Mouse (Mus musculus) kidney, postnatal 0 days (tissue): Measurements from ENCODE around the gene Dlg3. TPM values are rescaled to one million over a fixed set of nuclear protein-coding genes. Genes with fewer than 3 reads are reported as not detected.

Experiments used
- ATAC-seq: fragments of 200-750 bp; cut with Nextera tagmentation; replicated peaks from 2 replicates; pipeline ENCODE4 v1.8.0; 2017; ENCODE audit warnings: low read depth, moderate number of reproducible peaks, moderate TSS enrichment, moderate library complexity; ENCODE audit not compliant: low FRiP score
- DNase-seq: peaks from one replicate; pipeline ENCODE4 v3.0.0-alpha.2; 2016; ENCODE audit warnings: low spot score
- H3K27ac ChIP-seq: fragments of 300-500 bp; sonication (generic); 2 replicates; pipeline ENCODE4 v1.5.1; 2014; ENCODE audit warnings: mild to moderate bottlenecking
- H3K27me3 ChIP-seq: fragments of 300-500 bp; sonication (generic); 2 replicates; pipeline ENCODE4 v1.6.1; 2014; ENCODE audit warnings: low read length, mixed read lengths; ENCODE audit not compliant: insufficient read depth
- H3K36me3 ChIP-seq: fragments of 300-500 bp; sonication (generic); 2 replicates; pipeline ENCODE4 v1.6.1; 2014; ENCODE audit warnings: low read length, mixed read lengths; ENCODE audit not compliant: insufficient read depth
- H3K4me1 ChIP-seq: fragments of 300-500 bp; sonication (generic); replicated peaks from 2 replicates; pipeline ENCODE4 v1.6.1; 2014; ENCODE audit warnings: antibody characterized with exemption, low read length, mixed read lengths; ENCODE audit not compliant: insufficient read depth
- H3K4me2 ChIP-seq: fragments of 300-500 bp; sonication (generic); 2 replicates; pipeline ENCODE4 v1.6.1; 2014; ENCODE audit warnings: mild to moderate bottlenecking, low read length, moderate library complexity, mixed read lengths
- H3K4me3 ChIP-seq: fragments of 300-500 bp; sonication (generic); replicated peaks from 2 replicates; pipeline ENCODE4 v1.5.1; 2014; ENCODE audit warnings: low read depth, low read length
- H3K9ac ChIP-seq: fragments of 300-500 bp; sonication (generic); 2 replicates; pipeline ENCODE4 v1.6.1; 2014; ENCODE audit warnings: low read depth, low read length
- H3K9me3 ChIP-seq: fragments of 300-500 bp; sonication (generic); replicated peaks from 2 replicates; pipeline ENCODE4 v1.6.1; 2016; ENCODE audit warnings: low read length, inconsistent platforms, mixed read lengths
- CTCF ChIP-seq: IDR thresholded peaks from 2 replicates; pipeline ENCODE4 v1.5.1; 2016; ENCODE audit warnings: antibody characterized with exemption, low read depth, mild to moderate bottlenecking, moderate library complexity
- polyA plus RNA-seq: library from polyadenylated mRNA; unstranded; fragments of >200 nt; fragmentation: Nextera tagmentation; extraction: Ambion mirVana; gene quantifications from 2 replicates; pipeline ENCODE4 v1.2.1, GENCODE M21; 2015

Gene Dlg3
- polyA plus RNA-seq, 1 experiment from 2014 or later: 1.8 TPM

DNA sequence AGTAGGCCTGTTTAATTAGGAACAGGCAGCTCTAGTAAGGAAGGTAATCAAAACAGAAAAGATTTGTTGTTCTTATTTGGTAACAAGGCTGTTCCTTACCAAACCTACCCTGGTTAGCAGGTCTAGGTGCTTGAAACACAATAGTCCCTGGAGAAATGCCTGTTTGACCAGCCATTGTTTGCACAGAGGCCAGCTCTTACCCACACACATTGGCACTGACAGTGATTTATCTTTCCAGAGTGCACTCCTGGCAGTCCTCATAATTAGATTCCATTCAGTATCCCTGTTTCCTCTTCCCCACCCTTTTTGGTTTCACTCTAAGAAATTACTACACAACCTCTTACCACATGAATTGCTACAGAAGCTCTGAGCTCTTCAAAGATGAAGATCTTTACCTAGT lies 71.7 kb downstream of the Dlg3 start:
- H3K36me3 ChIP-seq: no peaks in the 10 kb centered on the region
- no peak overlapping the region for H3K9ac ChIP-seq
- ATAC-seq (no peak), DNase-seq (no peak)
- H3K4me1 ChIP-seq: no peaks in the 10 kb centered on the region
- TF ChIP-seq CTCF: no peak
- no peak overlapping the region for H3K4me3 ChIP-seq
- no peak overlapping the region for H3K4me2 ChIP-seq
- no peaks in the 10 kb centered on the region for H3K9me3 ChIP-seq
- no peaks in the 10 kb centered on the region for H3K27me3 ChIP-seq
- no peak overlapping the region for H3K27ac ChIP-seq

Other genes with a start within 250 kb of the Dlg3 start
- gene Dgat2l6, start 242.9 kb upstream of the Dlg3 start, polyA plus RNA-seq: not detected in 2 replicates
- gene Awat1, start 195.5 kb upstream of the Dlg3 start, polyA plus RNA-seq: not detected in 2 replicates
- not detected in 2 replicates for gene P2ry4, start 172.9 kb upstream of the Dlg3 start, polyA plus RNA-seq
- gene Arr3, start 162.2 kb upstream of the Dlg3 start, polyA plus RNA-seq: not detected in 2 replicates
- 10.1 and 11.2 TPM in 2 replicates for gene Kif4, start 142.0 kb upstream of the Dlg3 start, polyA plus RNA-seq
- gene Pdzd11, start 141.2 kb upstream of the Dlg3 start, polyA plus RNA-seq: 92.4 and 94.4 TPM in 2 replicates
- gene Gdpd2, start 37.8 kb upstream of the Dlg3 start, polyA plus RNA-seq: 0.94 and 1.3 TPM in 2 replicates